Mouse (Mus musculus) kidney, adult 9 months (tissue): ENCODE data around the gene Lrwd1.

Experiments
- DNase-seq: peaks from one replicate; pipeline ENCODE4 v3.0.0; 2022

Lrwd1 gene

DNA sequence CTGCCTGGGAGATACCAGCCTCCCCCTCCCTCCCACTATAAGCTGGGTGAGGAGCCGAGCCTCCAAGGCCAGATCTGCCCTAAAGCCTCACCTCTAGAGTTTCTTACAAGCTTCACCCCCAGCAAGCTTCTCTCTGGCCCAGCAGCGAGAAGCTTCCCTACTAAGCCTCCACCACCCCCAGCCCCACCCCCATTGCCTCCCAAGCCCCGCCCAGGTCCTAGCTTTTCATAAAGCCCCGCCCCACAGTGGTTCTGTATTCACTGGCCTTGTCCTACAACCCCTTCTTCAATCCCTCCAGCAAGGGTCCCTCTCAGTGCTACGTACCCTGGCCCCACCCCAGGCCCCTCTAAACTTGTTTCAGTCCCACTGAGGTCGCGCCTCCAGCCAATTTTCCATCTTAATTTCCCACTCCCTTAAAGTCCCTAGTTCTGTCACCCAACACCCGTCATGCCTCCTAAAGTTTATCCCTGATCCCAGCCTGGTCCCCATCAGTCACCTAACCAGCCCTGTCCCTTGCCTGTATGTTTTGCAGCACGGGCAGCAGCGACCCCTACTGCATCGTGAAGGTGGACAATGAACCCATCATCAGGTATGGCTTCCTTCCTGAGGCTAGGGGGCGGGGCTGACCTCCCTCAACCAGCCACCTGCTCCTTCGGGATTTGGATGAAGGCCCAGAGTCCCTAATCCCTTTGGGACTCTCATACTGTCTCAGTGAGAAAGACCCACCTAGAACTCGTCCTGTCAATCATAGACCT is 46.9 kb downstream of the Lrwd1 start:
- DNase-seq = no peak

- no peak for DNase-seq
These were observed 49.6 kb downstream of the Lrwd1 start for GRCm38 (mm10) chr5:136086290-136086689.

DNA sequence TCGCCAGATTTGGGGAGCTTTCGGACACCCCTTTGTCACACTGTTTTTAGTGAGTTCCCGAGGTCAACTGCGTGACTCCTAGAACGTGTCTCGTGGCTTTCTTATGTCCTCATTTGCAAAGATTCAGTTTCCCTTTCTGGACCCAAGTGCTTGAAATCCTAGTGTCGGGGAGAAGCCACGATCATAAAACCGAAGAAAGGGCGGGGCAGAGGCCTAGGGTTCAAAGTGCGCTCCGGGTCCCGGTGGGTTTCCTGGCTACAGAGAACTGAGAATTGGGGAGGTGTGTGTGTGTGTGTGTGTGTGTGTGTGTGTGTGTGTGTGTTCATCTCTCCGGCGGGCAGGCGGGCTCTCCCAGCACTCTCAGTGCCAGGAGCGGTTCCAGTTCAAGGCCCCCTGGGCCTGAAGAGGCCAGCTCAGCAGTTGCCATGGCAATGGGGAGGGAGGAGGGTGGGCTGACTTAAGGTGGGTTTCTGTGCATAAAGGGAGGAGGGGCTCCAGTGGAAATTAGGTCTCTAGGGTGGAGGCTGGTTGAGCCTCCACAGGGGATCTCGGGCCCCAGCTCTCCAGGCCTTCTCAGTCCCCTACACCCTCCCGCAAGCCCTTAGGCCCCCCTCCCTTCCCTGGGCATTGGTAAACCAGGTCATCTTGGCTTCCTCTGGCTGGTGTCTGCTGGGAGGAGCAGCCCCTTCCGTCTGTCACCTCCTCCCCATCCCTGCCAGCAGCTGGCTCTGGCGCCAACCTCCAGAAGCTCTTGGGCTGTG is 50.8 kb downstream of the Lrwd1 start:
- DNase-seq = no peak

GRCm38 (mm10) chr5:136084144-136084881 is 51.6 kb downstream of the Lrwd1 start:
- DNase-seq = no peak

- DNase-seq = peak; percentile 95
These were observed 52.2 kb downstream of the Lrwd1 start, which contains the start of gene Rasa4 for GRCm38 (mm10) chr5:136083669-136084107. Rasa4 (plus strand) TSS chr5:136083916.

DNA sequence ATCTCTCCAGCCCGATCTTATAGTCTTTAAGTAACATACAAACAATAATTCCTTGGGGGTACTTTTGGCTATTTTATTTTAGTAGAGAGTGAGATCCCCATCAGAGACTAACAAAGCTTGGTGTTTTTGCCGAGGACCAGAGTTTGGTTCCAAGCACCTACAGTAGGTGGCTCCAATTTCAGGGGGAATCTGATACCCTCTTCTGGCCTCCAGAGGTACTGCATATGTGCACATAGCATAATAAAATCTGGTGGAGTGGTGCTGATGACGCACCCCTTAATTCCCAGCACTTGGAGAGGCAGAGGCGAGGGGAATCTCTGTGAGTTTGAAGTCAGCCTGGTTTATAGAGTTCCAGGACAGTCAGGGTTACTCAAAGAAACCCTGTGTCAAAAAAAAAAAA is 53.5 kb downstream of the Lrwd1 start:
- DNase-seq = no peak

DNA sequence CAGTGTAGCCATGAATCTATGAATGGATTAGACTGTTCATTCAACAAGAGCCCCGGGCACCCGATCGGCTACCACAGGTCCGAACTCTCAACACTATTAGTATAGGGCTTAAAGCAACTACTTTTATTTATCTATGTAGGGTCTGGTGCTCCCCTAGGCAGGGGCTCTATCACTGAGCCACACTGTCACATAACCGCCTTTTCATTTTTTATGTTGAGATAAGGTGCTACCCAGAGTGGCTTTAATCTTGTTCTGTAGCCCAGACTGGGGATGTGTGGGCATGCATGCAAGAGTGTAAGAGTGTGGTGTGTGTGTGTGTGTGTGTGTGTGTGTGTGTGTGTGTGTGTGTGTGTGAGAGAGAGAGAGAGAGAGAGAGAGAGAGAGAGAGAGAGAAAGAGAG is 57.7 kb downstream of the Lrwd1 start:
- DNase-seq = no peak

- peak; percentile 43 for DNase-seq
These were observed 58.8 kb downstream of the Lrwd1 start for GRCm38 (mm10) chr5:136077001-136077550.

GRCm38 (mm10) chr5:136076284-136076683 is 59.6 kb downstream of the Lrwd1 start:
- DNase-seq = no peak

GRCm38 (mm10) chr5:136075076-136075475 is 60.8 kb downstream of the Lrwd1 start:
- DNase-seq = no peak

GRCm38 (mm10) chr5:136073526-136073925 is 62.3 kb downstream of the Lrwd1 start:
- DNase-seq = no peak

GRCm38 (mm10) chr5:136073051-136073450 is 62.8 kb downstream of the Lrwd1 start:
- no peak for DNase-seq
